22 mouse cellular contexts compared by ENCODE assay signal in genomic region chr9:70325880-70326595, GRCm38 (mm10).
DNase-seq lines count a peak whose midpoint lies in the region; ATAC-seq lines count a peak whose summit lies in the region.
"Had no signal": no experiment of that assay in that cellular context is flagged by ENCODE, and none has a peak within 500 bp of the region (broad histone marks: within the 10 kb centered on the region; RNA-seq: fewer than 3 reads in every experiment).

No protein-coding gene starts in this region.

- no peaks in the 10 kb centered on the region for H3K9me3 ChIP-seq in kidney, embryonic 14.5 days (ENCODE audit: control insufficient read depth, low read length)
- H3K9me3 ChIP-seq: megakaryocyte, embryonic 14.5 days; neural tube, embryonic 13.5 days had no signal

- ATAC-seq in kidney, embryonic 14.5 days (ENCODE audit: low FRiP score, low TSS enrichment) = peak; percentile 80
- ATAC-seq: forebrain, postnatal 0 days; hindbrain, embryonic 16.5 days; intestine, embryonic 16.5 days had no signal

- no peaks in the 10 kb centered on the region for H3K4me1 ChIP-seq in kidney, embryonic 14.5 days (ENCODE audit: control insufficient read depth, insufficient read depth, low read length)
- H3K4me1 ChIP-seq: neural tube, embryonic 13.5 days had no signal

- H3K9ac ChIP-seq in kidney, embryonic 14.5 days (ENCODE audit: low read depth, low read length) = no peak overlapping the region
- H3K9ac ChIP-seq: forebrain, postnatal 0 days; neural tube, embryonic 13.5 days had no signal

- no peak overlapping the region for H3K27ac ChIP-seq in kidney, embryonic 14.5 days (ENCODE audit: low read depth, low read length)
- H3K27ac ChIP-seq: neural tube, embryonic 13.5 days had no signal

- 21% methylated on average over 8 of the region's 8 CpGs for WGBS in kidney, embryonic 14.5 days

- intact Hi-C loops in gastrocnemius, postnatal 14 days (cut with DNase I; ENCODE audit: low total_unique reads) = loop anchor here (10.0 kb wide), 1 partner anchor 121 kb away; the partner anchor contains the start of gene Myo1e

- no peaks in the 10 kb centered on the region for H3K27me3 ChIP-seq in kidney, embryonic 14.5 days (ENCODE audit: control insufficient read depth, insufficient read depth, low read length)
- H3K27me3 ChIP-seq: CH12.LX; megakaryocyte, embryonic 14.5 days; neural tube, embryonic 13.5 days had no signal

- no peaks in the 10 kb centered on the region for H3K36me3 ChIP-seq in kidney, embryonic 14.5 days (ENCODE audit: control insufficient read depth, insufficient read depth, low read length)
- H3K36me3 ChIP-seq: neural tube, embryonic 13.5 days had no signal

- H3K4me3 ChIP-seq in kidney, embryonic 14.5 days (ENCODE audit: low read length) = no peak overlapping the region
- H3K4me3 ChIP-seq: megakaryocyte, embryonic 14.5 days; neural tube, embryonic 13.5 days had no signal

- DNase-seq in gastrocnemius, adult 8-10 months (ENCODE audit: low spot score in 2 of 2) = peak; percentile 13 to 29
- DNase-seq in gastrocnemius, postnatal 14 days = no peak
- no peak for DNase-seq in kidney, adult 9 months
- peak; percentile 64 for DNase-seq in adrenal gland, postnatal 10 days
- peak; percentile 56 for DNase-seq in skeletal muscle tissue, adult 2 months (ENCODE audit: low read depth, low spot score)
- no peak for DNase-seq in embryo, embryonic 11 days
- DNase-seq: cerebellum, adult 11-12 months; cerebellum, postnatal 14 days; forebrain, postnatal 0 days; kidney, postnatal 4 days; layer of hippocampus, adult 9-11 months; lung, adult 18-20 months; lung, postnatal 14 days; midbrain, embryonic 14.5 days; thymus, postnatal 25 days had no signal

- H3K4me2 ChIP-seq in kidney, embryonic 14.5 days (replicated peaks; ENCODE audit: low read depth, low read length) = no peak overlapping the region
- H3K4me2 ChIP-seq: liver, embryonic 11.5 days; neural tube, embryonic 13.5 days had no signal

Comparison
In these comparisons a context has a peak if more than half of its experiments do, and no peak if none do; other contexts are left out.
1. DNase-seq: peak in gastrocnemius, adult 8-10 months (2 of 2), adrenal gland, postnatal 10 days (single experiment) and skeletal muscle tissue, adult 2 months (single experiment); none in gastrocnemius, postnatal 14 days (single experiment), kidney, adult 9 months (single experiment) and embryo, embryonic 11 days (single experiment).